Comparison of ENCODE assay signal across 17 mouse cellular contexts in genomic region chr4:10357572-10357971, GRCm38 (mm10).
DNase-seq lines count a peak whose midpoint lies in the region; ATAC-seq and TF ChIP-seq lines count a peak whose summit lies in the region.
"Had no signal": no experiment of that assay in that cellular context is flagged by ENCODE, and none has a peak within 500 bp of the region (broad histone marks: within the 10 kb centered on the region; RNA-seq: fewer than 3 reads in every experiment).

No protein-coding gene starts in this region.

- no peak for TF ChIP-seq CTCF in left cerebral cortex, adult 2 months (IDR thresholded peaks at IDR 0.05)
- no peak for TF ChIP-seq CTCF in heart, adult 2 months (IDR thresholded peaks at IDR 0.05)

- intact Hi-C loops in left cerebral cortex, adult 2 months (cut with DNase I), result no loop called here
- intact Hi-C loops in heart, adult 2 months (cut with DNase I), result no loop called here

- WGBS in heart, embryonic 11.5 days (ENCODE audit: insufficient replicate concordance), result 62% methylated on average over 3 of the region's 3 CpGs
- 48% methylated on average over 3 of the region's 3 CpGs for WGBS in heart, adult 2 months

- H3K4me2 ChIP-seq in heart, embryonic 11.5 days, result no peak overlapping the region
- H3K4me2 ChIP-seq: heart, embryonic 13.5 days; liver, embryonic 13.5 days had no signal

- no peak for TF ChIP-seq EP300 in heart, adult 2 months (IDR thresholded peaks at IDR 0.05; ENCODE audit: insufficient read depth, low read depth, low read length)

- no peak for TF ChIP-seq POLR2A in heart, adult 2 months (IDR thresholded peaks at IDR 0.05; ENCODE audit: insufficient read depth, low read depth, low read length)

- H3K79me2 ChIP-seq in heart, adult 2 months (replicated peaks; ENCODE audit: control insufficient read depth, insufficient read depth, low read length), result no peaks in the 10 kb centered on the region

- no peak overlapping the region for H3K4me3 ChIP-seq in heart, embryonic 11.5 days (ENCODE audit: low read depth, low read length)
- no peak overlapping the region for H3K4me3 ChIP-seq in left cerebral cortex, adult 2 months
- H3K4me3 ChIP-seq in heart, adult 2 months, result no peak overlapping the region
- H3K4me3 ChIP-seq: forebrain, embryonic 10.5 days; heart, embryonic 13.5 days; limb, embryonic 10.5 days; liver, embryonic 13.5 days; myocyte had no signal

- DNase-seq in heart, adult 11 months, result peak; percentile 85
- DNase-seq in 3134 (ENCODE audit: extremely low read depth, insufficient read length, low spot score), result peak; percentile 14
- DNase-seq in left cerebral cortex, adult 2 months (ENCODE audit: extremely low spot score in 1 of 2, low spot score in 2 of 2), result peak; percentile 11 to 21
- DNase-seq in testis, postnatal 10 days (ENCODE audit: low spot score), result no peak
- no peak for DNase-seq in heart, adult 2 months
- DNase-seq: cerebellum, adult 8-10 months; embryo, embryonic 11 days; liver, embryonic 13.5 days; spleen, adult 18-20 months had no signal

- H3K4me1 ChIP-seq in heart, embryonic 11.5 days (ENCODE audit: control insufficient read depth, insufficient read depth, low read length), result no peaks in the 10 kb centered on the region
- no peaks in the 10 kb centered on the region for H3K4me1 ChIP-seq in heart, adult 2 months (ENCODE audit: control insufficient read depth, insufficient read depth, low read length)
- H3K4me1 ChIP-seq: forebrain, embryonic 10.5 days; limb, embryonic 10.5 days; liver, embryonic 13.5 days had no signal

- H3K9me3 ChIP-seq in heart, embryonic 11.5 days (replicated peaks; ENCODE audit: control insufficient read depth, low read length), result no peaks in the 10 kb centered on the region
- H3K9me3 ChIP-seq: forebrain, embryonic 10.5 days; heart, embryonic 13.5 days; limb, embryonic 10.5 days; liver, embryonic 13.5 days had no signal

- no peak overlapping the region for H3K9ac ChIP-seq in heart, embryonic 11.5 days (ENCODE audit: low read depth, low read length)
- H3K9ac ChIP-seq in heart, adult 2 months (ENCODE audit: low read depth, low read length), result no peak overlapping the region
- H3K9ac ChIP-seq: heart, embryonic 13.5 days; liver, embryonic 13.5 days had no signal

- no peaks in the 10 kb centered on the region for H3K27me3 ChIP-seq in heart, embryonic 11.5 days (ENCODE audit: control insufficient read depth, insufficient read depth, low read length)
- H3K27me3 ChIP-seq in heart, adult 2 months (ENCODE audit: control insufficient read depth, insufficient read depth, low read length), result no peaks in the 10 kb centered on the region
- H3K27me3 ChIP-seq: heart, embryonic 13.5 days; liver, embryonic 13.5 days had no signal

- no peak overlapping the region for H3K27ac ChIP-seq in heart, embryonic 11.5 days (ENCODE audit: low read depth, low read length)
- H3K27ac ChIP-seq in left cerebral cortex, adult 2 months, result no peak overlapping the region
- no peak overlapping the region for H3K27ac ChIP-seq in heart, adult 2 months
- H3K27ac ChIP-seq: forebrain, embryonic 10.5 days; heart, embryonic 13.5 days; limb, embryonic 10.5 days; liver, embryonic 13.5 days; stomach, postnatal 0 days had no signal

- H3K36me3 ChIP-seq in heart, embryonic 11.5 days (ENCODE audit: control insufficient read depth, insufficient read depth, low read length), result no peaks in the 10 kb centered on the region
- H3K36me3 ChIP-seq in heart, adult 2 months (ENCODE audit: control insufficient read depth, insufficient read depth, low read length), result no peaks in the 10 kb centered on the region
- H3K36me3 ChIP-seq: forebrain, embryonic 10.5 days; heart, embryonic 13.5 days; limb, embryonic 10.5 days; liver, embryonic 13.5 days had no signal

- no peak for ATAC-seq in heart, embryonic 11.5 days (replicated peaks; ENCODE audit: insufficient number of reproducible peaks, low FRiP score, low TSS enrichment)
- ATAC-seq in CD4-positive, CD25-positive, alpha-beta regulatory T cell, adult 4 months, result peak; percentile 41
- ATAC-seq: lung, postnatal 0 days had no signal

Comparison
In these comparisons a context has a peak if more than half of its experiments do, and no peak if none do; other contexts are left out.
1. DNase-seq: peak in heart, adult 11 months (single experiment), 3134 (single experiment) and left cerebral cortex, adult 2 months (2 of 2); none in testis, postnatal 10 days (single experiment) and heart, adult 2 months (0 of 2).